Mouse (Mus musculus): Measurements from ENCODE around the gene Rnf19b. TPM values are rescaled to one million over a fixed set of nuclear protein-coding genes. Genes with fewer than 3 reads are reported as not detected.

Gene Rnf19b
- polyA plus RNA-seq, 1 experiment from 2014 or later = 26.5 TPM

DNA sequence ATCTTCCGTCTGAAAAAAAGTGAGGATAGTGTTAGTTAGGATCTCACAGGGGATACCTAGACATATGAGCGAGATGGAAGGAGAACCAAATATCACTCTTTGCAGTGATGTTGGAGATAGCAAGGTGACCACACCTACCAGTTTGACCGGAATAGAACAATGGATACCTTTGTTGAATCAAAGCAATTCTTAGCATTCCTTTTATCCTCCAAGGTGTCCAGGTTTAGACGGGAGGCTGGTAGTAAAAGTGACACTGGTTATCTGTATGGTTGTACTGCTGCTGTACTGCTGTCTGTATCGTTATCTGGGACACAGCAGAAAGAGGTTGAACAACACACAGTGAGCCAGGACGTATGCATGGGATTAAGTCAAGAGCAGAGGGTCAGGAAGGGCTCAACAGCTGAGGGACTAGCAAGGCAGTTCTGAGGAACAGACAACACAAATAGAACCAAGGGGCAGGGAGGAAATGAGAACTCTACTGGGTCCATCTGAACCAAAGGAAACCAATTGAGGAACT is 7.1 kb upstream of the Rnf19b start:
- 75% methylated on average over 6 of the region's 6 CpGs for WGBS

GRCm38 (mm10) chr4:129051461-129052183 is 6.4 kb upstream of the Rnf19b start:
- H3K27me3 ChIP-seq (replicated peaks; ENCODE audit: control insufficient read depth, insufficient read depth, low read length) = peaks cover 6% of the 10 kb centered on the region
- H3K9me3 ChIP-seq (ENCODE audit: control insufficient read depth, low read length) = no peaks in the 10 kb centered on the region
- no peak overlapping the region for H3K9ac ChIP-seq (replicated peaks; ENCODE audit: low read depth, low read length)
- no peak overlapping the region for H3K4me3 ChIP-seq (replicated peaks; ENCODE audit: low read length)
- H3K4me2 ChIP-seq (ENCODE audit: low read length) = no peak overlapping the region
- H3K36me3 ChIP-seq (ENCODE audit: control insufficient read depth, insufficient read depth) = no peaks in the 10 kb centered on the region
- no peak overlapping the region for H3K27ac ChIP-seq (ENCODE audit: low read length)
- 39% methylated on average over 11 of the region's 11 CpGs for WGBS
- H3K4me1 ChIP-seq (replicated peaks; ENCODE audit: control insufficient read depth, insufficient read depth, low read length) = peaks cover 16% of the 10 kb centered on the region
- ATAC-seq = no peak

More for the DNA sequence above, 7.1 kb upstream of the Rnf19b start:
- Histone ChIP-seq H3K9me3 (ENCODE audit: control insufficient read depth, low read length) (no peaks in the 10 kb centered on the region), H3K36me3 (ENCODE audit: control insufficient read depth, insufficient read depth) (no peaks in the 10 kb centered on the region), H3K27ac (ENCODE audit: low read length) (no peak overlapping the region), H3K4me2 (ENCODE audit: low read length) (no peak overlapping the region), H3K9ac (replicated peaks; ENCODE audit: low read depth, low read length) (no peak overlapping the region), H3K4me3 (replicated peaks; ENCODE audit: low read length) (no peak overlapping the region), H3K4me1 (replicated peaks; ENCODE audit: control insufficient read depth, insufficient read depth, low read length) (peaks cover 16% of the 10 kb centered on the region), H3K27me3 (replicated peaks; ENCODE audit: control insufficient read depth, insufficient read depth, low read length) (peaks cover 8% of the 10 kb centered on the region)
- ATAC-seq = no peak

DNA sequence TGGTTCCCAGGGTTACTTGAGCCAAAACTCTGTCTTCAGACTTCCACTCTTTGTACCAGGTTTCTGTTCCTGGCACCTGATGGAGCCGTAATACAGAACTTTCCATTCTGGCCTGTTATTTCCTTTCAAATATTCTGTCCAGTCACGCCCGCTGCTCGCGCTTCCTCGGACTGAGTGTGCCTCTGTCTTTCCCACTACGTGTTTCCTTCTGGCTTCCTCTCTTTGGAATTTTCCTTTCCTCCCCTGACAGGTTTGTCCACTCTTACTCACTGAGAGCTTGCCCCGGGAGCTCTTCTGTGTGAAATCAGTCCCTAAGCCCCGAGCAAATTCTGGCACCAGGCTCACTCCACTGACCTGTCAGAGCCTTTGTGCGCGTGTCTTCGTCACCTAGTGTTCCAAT is 3.3 kb upstream of the Rnf19b start:
- H3K27me3 ChIP-seq (replicated peaks; ENCODE audit: control insufficient read depth, insufficient read depth, low read length) = peaks cover 6% of the 10 kb centered on the region
- H3K36me3 ChIP-seq (ENCODE audit: control insufficient read depth, insufficient read depth) = no peaks in the 10 kb centered on the region
- H3K4me1 ChIP-seq (replicated peaks; ENCODE audit: control insufficient read depth, insufficient read depth, low read length) = peaks cover 11% of the 10 kb centered on the region
- 85% methylated on average over 12 of the region's 12 CpGs for WGBS
- no peak for ATAC-seq
- H3K9ac ChIP-seq (replicated peaks; ENCODE audit: low read depth, low read length) = no peak overlapping the region
- no peak overlapping the region for H3K4me2 ChIP-seq (ENCODE audit: low read length)
- no peaks in the 10 kb centered on the region for H3K9me3 ChIP-seq (ENCODE audit: control insufficient read depth, low read length)
- H3K27ac ChIP-seq (ENCODE audit: low read length) = no peak overlapping the region
- no peak overlapping the region for H3K4me3 ChIP-seq (replicated peaks; ENCODE audit: low read length)

- Histone ChIP-seq H3K27ac (ENCODE audit: low read length) (no peak overlapping the region), H3K4me2 (ENCODE audit: low read length) (no peak overlapping the region), H3K9me3 (ENCODE audit: control insufficient read depth, low read length) (no peaks in the 10 kb centered on the region), H3K36me3 (ENCODE audit: control insufficient read depth, insufficient read depth) (no peaks in the 10 kb centered on the region), H3K9ac (replicated peaks; ENCODE audit: low read depth, low read length) (no peak overlapping the region), H3K27me3 (replicated peaks; ENCODE audit: control insufficient read depth, insufficient read depth, low read length) (peaks cover 6% of the 10 kb centered on the region), H3K4me1 (replicated peaks; ENCODE audit: control insufficient read depth, insufficient read depth, low read length) (peaks cover 12% of the 10 kb centered on the region), H3K4me3 (replicated peaks; ENCODE audit: low read length) (no peak overlapping the region)
- 89% methylated on average over 5 of the region's 5 CpGs for WGBS
- no peak for ATAC-seq
These were observed 2.5 kb upstream of the Rnf19b start for GRCm38 (mm10) chr4:129055562-129055961.

- 4% methylated on average over 38 of the region's 44 CpGs for WGBS
- Histone ChIP-seq H3K36me3 (ENCODE audit: control insufficient read depth, insufficient read depth) (no peaks in the 10 kb centered on the region), H3K4me2 (ENCODE audit: low read length) (peak overlapping the region; percentile 95), H3K4me1 (replicated peaks; ENCODE audit: control insufficient read depth, insufficient read depth, low read length) (peaks cover 15% of the 10 kb centered on the region), H3K27ac (ENCODE audit: low read length) (peak overlapping the region; percentile 88), H3K27me3 (replicated peaks; ENCODE audit: control insufficient read depth, insufficient read depth, low read length) (no peaks in the 10 kb centered on the region), H3K9ac (replicated peaks; ENCODE audit: low read depth, low read length) (peak overlapping the region; percentile 88), H3K4me3 (replicated peaks; ENCODE audit: low read length) (peak overlapping the region; percentile 85), H3K9me3 (ENCODE audit: control insufficient read depth, low read length) (no peaks in the 10 kb centered on the region)
- ATAC-seq = peak; percentile 97
These were observed 401 bp upstream of the Rnf19b start for GRCm38 (mm10) chr4:129057533-129058206.

- no peak for ATAC-seq
- peak overlapping the region; percentile 88 for H3K9ac ChIP-seq (replicated peaks; ENCODE audit: low read depth, low read length)
- no peak overlapping the region for H3K27ac ChIP-seq (ENCODE audit: low read length)
- H3K4me3 ChIP-seq (replicated peaks; ENCODE audit: low read length) = peak overlapping the region; percentile 85
- H3K4me1 ChIP-seq (replicated peaks; ENCODE audit: control insufficient read depth, insufficient read depth, low read length) = peaks cover 15% of the 10 kb centered on the region
- peak overlapping the region; percentile 95 for H3K4me2 ChIP-seq (ENCODE audit: low read length)
- H3K27me3 ChIP-seq (replicated peaks; ENCODE audit: control insufficient read depth, insufficient read depth, low read length) = no peaks in the 10 kb centered on the region
- no peaks in the 10 kb centered on the region for H3K36me3 ChIP-seq (ENCODE audit: control insufficient read depth, insufficient read depth)
- 2% methylated on average over 13 of the region's 13 CpGs for WGBS
- H3K9me3 ChIP-seq (ENCODE audit: control insufficient read depth, low read length) = no peaks in the 10 kb centered on the region
These were observed 1.1 kb downstream of the Rnf19b start for GRCm38 (mm10) chr4:129059125-129059551.

DNA sequence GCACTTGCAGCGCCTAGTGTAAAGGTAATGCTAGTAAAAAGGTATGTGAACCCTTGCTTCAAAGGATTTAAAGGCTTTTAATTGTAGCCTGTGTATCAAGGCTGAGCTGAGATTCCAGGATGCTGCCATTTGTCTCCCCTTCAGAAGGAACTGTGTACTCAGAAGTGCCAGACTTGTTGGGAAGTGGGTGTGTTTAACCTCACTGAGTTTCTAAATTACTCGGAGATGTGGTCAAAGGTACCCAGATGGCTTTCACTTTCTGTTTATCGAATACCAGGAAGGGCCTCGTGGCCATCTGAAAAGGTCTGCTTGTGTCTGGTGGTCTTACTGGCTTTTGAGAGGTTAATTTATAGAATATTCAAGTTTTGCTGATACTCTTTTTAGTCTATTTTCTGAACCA is 1.9 kb downstream of the Rnf19b start:
- peaks cover 15% of the 10 kb centered on the region for H3K4me1 ChIP-seq (replicated peaks; ENCODE audit: control insufficient read depth, insufficient read depth, low read length)
- 57% methylated on average over 4 of the region's 4 CpGs for WGBS
- no peaks in the 10 kb centered on the region for H3K9me3 ChIP-seq (ENCODE audit: control insufficient read depth, low read length)
- no peak for ATAC-seq
- no peaks in the 10 kb centered on the region for H3K36me3 ChIP-seq (ENCODE audit: control insufficient read depth, insufficient read depth)
- no peak overlapping the region for H3K9ac ChIP-seq (replicated peaks; ENCODE audit: low read depth, low read length)
- H3K4me2 ChIP-seq (ENCODE audit: low read length) = peak overlapping the region; percentile 95
- peak overlapping the region; percentile 85 for H3K4me3 ChIP-seq (replicated peaks; ENCODE audit: low read length)
- H3K27me3 ChIP-seq (replicated peaks; ENCODE audit: control insufficient read depth, insufficient read depth, low read length) = no peaks in the 10 kb centered on the region
- H3K27ac ChIP-seq (ENCODE audit: low read length) = no peak overlapping the region

GRCm38 (mm10) chr4:129061486-129061885 is 3.4 kb downstream of the Rnf19b start:
- ATAC-seq = no peak
- no peaks in the 10 kb centered on the region for H3K9me3 ChIP-seq (ENCODE audit: control insufficient read depth, low read length)
- peaks cover 15% of the 10 kb centered on the region for H3K4me1 ChIP-seq (replicated peaks; ENCODE audit: control insufficient read depth, insufficient read depth, low read length)
- no peaks in the 10 kb centered on the region for H3K27me3 ChIP-seq (replicated peaks; ENCODE audit: control insufficient read depth, insufficient read depth, low read length)
- no peak overlapping the region for H3K4me2 ChIP-seq (ENCODE audit: low read length)
- H3K4me3 ChIP-seq (replicated peaks; ENCODE audit: low read length) = no peak overlapping the region
- H3K9ac ChIP-seq (replicated peaks; ENCODE audit: low read depth, low read length) = no peak overlapping the region
- no peaks in the 10 kb centered on the region for H3K36me3 ChIP-seq (ENCODE audit: control insufficient read depth, insufficient read depth)
- WGBS = 87% methylated on average over 1 of the region's 1 CpGs
- no peak overlapping the region for H3K27ac ChIP-seq (ENCODE audit: low read length)

- H3K4me3 ChIP-seq (replicated peaks; ENCODE audit: low read length) = no peak overlapping the region
- WGBS = 79% methylated on average over 3 of the region's 3 CpGs
- H3K27ac ChIP-seq (ENCODE audit: low read length) = no peak overlapping the region
- H3K9ac ChIP-seq (replicated peaks; ENCODE audit: low read depth, low read length) = no peak overlapping the region
- no peak for ATAC-seq
- peaks cover 15% of the 10 kb centered on the region for H3K4me1 ChIP-seq (replicated peaks; ENCODE audit: control insufficient read depth, insufficient read depth, low read length)
- no peaks in the 10 kb centered on the region for H3K27me3 ChIP-seq (replicated peaks; ENCODE audit: control insufficient read depth, insufficient read depth, low read length)
- no peaks in the 10 kb centered on the region for H3K36me3 ChIP-seq (ENCODE audit: control insufficient read depth, insufficient read depth)
- H3K9me3 ChIP-seq (ENCODE audit: control insufficient read depth, low read length) = no peaks in the 10 kb centered on the region
- H3K4me2 ChIP-seq (ENCODE audit: low read length) = no peak overlapping the region
These were observed 4.4 kb downstream of the Rnf19b start for GRCm38 (mm10) chr4:129062281-129063075.
